Mouse (Mus musculus): ENCODE measurements at regions not wholly inside any gene's neighbourhood (a gene's known extent, or its start where the extent isn't known, plus 50 kb on each side); places are given as distances from the start of the nearest gene placed in this dataset.
"Not testable (repeated sequence)": the region's sequence is repeated elsewhere in the genome, so short reads cannot be mapped to it uniquely, and the experiment has no call there.

DNA sequence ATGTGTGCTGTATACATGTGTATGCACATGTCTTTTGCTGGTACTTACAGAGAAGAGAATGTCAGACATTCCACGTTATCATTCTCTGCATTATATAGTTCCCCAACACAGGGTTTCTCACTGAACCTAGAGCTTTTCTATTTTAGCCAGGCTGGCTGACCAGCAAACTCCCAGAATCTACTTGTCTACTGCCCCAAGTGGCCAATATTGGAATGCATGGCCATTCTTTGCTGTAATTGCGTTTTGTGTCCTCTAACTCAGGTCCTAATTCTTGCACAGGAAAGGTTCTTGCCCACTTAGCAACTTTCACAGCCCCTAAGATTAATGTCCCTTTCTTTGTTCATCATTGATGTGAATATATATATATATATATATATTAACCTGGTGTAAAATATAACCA, 138.9 kb downstream of the Fasl start:
- intact Hi-C loops (cut with DNase I) = no loop called here
- DNase-seq = no peak

DNA sequence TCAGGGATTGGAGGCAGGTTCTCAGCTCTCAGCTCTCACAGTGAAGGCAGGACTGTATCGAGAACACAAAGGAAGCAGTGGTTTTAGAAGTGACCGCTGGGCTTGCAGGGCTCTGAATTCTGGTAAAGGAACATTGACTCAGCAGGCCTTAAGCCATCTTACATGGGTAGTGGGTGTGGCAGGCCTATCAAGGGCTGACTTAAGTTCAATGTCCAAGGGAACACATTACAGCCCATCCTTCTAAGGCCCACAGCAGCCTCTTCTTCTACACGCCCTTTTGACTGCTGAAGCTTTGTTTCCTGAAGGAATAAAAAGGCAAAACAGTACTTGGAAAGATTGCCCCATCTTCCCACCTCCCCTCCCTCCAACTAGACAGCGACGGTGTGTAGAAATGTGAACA, 137.6 kb downstream of the Tnfsf18 start:
- DNase-seq = no peak
- intact Hi-C loops (cut with DNase I) = no loop called here

DNA sequence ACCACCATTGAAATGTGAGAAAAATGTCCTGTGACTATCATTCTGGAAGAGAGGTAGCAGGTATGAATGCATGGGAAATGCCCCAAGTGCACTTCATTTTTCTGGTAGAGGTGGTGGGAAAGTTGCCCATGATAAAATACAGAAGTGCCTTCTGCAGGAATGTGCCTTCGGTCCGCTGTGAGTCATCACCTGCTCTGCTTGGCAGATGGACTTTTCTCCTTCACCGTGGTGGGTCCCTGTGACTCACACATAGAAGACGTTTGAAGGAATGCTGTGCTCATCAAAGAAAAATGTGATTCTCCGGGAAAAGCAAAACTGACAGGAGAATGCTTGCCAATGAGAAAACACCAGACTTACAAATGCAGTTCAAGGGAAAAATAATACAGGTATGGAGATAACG, 126.8 kb downstream of the Tnfsf18 start:
- intact Hi-C loops (cut with DNase I) = no loop called here
- no peak for DNase-seq

DNA sequence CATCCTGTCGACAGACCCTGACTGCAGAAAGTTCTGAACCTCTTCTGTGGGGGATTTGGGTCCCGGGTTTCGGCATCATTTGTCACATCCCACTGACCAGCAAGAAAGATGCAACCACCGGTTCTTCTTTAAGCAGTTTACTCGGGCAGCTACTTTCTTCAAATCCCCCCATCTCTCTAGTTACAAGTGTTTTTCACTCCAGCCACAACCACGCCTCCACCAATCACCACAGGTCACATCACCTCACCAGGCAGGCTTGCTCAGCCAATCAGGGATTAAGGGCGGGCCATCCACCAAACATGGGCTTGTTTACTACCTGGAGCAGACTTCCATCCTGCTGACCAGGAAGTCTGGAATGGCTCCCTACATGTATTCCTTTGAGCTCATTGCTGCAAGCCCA, 119.6 kb downstream of the Tnfsf18 start:
- intact Hi-C loops (cut with DNase I); DNase-seq: not testable (repeated sequence)

DNA sequence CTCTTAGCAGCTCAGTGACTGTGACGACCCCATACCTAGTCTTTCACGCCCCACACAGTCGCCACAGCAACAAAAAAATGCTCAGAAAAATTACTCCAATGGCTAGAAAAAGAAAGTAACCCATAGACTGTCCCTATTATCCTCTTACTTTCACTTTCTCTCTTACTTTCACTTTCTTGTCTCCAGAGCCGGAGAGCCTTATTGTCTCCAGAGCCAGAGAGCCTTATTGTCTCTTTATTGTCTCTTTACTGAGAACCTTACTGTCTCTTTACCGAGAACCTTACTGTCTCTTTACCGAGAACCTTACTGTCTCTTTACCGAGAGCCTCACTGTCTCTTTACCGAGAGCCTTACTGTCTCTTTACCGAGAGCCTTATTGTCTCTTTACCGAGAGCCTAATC, 119.2 kb downstream of the Tnfsf18 start:
- DNase-seq; intact Hi-C loops (cut with DNase I): not testable (repeated sequence)

DNA sequence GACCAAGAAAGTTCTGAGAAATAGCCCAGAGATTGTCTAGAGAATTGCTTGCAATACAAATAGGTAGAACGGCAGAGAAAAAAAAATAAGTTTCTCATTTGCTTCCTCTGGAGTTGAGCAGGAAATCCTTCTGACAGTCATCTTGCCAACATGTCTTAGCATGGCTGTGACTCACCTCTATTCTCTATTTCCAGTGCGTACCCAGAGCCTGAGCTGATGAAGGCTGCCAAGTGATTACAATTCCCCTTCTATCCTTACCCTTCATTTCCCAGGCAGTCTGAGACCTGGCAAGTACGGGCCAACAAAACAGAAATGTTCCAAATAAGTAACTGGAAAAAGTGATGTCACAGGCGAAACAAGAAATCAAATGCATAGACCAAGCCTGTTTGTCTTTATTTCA, 113.0 kb downstream of the Tnfsf18 start:
- intact Hi-C loops (cut with DNase I) = no loop called here
- DNase-seq = no peak

DNA sequence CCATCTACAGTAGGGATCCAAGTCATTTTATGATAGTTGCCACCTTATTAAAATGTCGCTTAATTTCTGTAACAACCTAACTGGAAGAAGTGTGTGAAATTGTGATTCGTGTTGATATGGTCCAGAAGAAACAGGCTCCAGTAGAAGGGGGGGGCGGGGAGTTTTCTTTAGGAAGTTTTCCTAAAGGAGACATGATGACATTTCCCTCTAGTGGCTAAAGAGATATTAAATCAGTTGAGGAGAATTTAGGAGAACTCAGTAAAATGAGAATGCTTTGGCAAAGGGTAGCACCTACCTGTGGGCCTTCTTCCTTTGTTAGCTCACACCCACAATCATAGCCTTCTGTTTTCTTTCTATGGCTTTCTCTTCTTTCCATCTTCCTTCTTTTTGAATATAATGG, 107.7 kb downstream of the Tnfsf18 start:
- no peak for DNase-seq
- intact Hi-C loops (cut with DNase I) = loop anchor here (2.0 kb wide), 1 partner anchor 201 kb away; no protein-coding TSS in a partner anchor

DNA sequence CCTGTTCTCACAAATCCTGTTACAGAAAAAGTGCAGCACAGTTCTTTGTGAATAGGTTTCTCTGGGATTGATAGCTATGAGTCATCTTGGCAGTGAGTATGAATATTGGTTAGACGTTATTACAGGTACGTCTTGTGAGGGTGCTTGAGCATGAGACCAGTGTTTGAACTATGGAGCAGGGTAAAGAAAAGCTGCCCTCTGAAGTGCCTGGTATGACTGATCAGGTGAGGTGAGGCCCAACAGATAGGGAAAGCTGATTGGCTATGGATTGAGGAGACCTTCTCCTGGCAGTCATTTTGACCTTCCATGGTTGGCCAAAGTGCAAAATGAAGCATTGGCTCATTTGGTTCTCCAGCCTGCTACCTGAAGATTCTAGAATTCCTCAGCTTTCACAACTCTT, 106.7 kb downstream of the Tnfsf18 start:
- DNase-seq = no peak
- intact Hi-C loops (cut with DNase I) = no loop called here

DNA sequence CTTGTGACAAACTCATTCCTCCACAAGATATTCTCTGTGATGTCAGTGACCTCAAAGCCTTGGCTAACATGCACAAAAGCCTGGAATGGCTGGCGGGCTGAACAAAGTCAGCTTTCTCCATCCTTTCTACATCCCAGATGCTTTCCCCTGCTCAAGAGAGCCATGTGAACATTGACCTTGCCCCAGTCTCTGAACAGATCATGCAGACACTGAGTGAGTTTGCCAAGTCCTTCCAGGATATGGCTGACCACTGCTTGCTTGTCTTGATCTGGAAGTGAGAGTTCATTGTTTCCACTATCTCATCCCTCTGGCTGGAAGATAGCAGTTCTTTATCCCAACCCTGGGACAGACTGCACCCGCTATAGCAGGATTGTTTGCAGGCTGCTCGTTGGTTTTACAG, 103.7 kb downstream of the Tnfsf18 start:
- DNase-seq = peak in 1 of 2 experiments; percentile 3
- intact Hi-C loops (cut with DNase I) = no loop called here

DNA sequence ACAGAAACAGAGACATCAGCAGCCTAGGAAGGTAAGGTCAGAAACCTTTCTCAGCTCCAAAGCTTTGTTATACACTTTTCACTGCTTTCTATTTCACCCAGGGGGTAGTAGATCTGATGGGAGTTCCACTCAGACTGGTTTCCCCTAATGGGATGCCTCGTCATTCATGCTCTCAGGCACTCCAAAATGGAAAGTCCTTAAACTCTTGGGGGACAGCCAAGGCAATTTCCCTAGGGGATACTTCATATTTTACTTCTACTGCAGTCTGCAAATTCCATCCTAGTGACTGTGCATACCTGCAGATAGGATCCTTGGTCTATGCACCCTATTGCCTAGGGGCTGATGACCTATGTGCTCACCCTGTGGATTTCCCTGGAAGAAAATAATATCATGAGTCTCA, 82.1 kb downstream of the Tnfsf18 start:
- intact Hi-C loops (cut with DNase I) = no loop called here
- DNase-seq = peak in 1 of 2 experiments; percentile 4

DNA sequence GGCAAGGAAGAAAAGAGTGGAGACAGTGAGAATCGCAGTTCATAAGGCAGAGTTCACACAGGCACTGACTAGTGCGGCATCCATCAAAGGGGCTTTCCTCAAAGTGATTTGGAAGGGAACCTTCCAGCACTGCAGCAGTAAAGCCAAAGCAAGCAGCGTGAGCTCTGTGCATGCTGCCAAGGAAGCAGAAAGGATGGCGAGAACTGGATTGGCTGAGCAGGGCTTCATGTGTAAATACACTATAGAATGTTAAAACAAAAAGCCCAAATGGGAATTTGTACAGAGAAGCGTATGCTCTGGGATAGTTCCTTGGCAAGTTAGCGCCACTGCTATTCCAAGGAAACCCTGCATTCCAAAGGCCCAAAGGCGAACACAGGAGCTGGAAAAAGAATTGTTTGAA, 81.5 kb downstream of the Tnfsf18 start:
- intact Hi-C loops (cut with DNase I) = no loop called here
- DNase-seq = no peak

DNA sequence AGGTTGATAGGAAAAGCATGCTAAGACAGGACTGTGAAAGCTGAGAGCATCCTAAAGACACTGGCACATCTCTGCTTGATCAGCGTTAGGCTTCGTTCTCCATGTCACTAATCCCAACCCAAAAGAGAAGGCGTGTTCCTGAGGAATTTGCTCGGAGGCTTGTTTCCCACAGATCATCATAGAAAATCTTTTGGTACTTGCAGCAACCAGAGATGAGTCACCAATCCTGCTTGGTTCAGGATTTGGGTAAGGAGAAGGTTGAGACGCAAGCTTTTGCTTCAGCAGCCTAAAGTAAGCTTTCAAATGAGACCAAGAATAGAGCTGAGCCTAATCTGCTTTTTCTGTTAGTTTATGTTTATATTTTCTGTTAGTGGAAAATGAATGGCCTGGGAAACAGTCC, 80.7 kb downstream of the Tnfsf18 start:
- intact Hi-C loops (cut with DNase I) = no loop called here
- DNase-seq = no peak

DNA sequence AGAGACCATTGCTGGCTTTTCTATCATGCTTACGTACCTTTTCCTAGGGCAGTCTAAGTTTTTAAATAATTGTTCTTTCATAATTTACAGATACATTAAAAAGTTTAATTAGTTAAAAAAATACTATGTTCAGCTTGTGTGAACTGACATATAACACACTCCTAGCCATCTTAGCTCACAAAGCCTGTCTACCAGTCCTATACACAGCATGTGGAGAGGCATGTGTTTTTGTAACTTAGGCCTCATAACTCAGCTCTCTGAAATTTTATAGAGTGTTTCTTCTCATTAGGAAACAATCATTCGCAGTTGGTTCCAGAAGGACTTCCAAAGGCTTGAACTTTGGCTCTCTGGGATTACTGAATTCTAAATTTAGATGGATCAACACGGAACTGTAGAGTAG, 76.3 kb downstream of the Tnfsf18 start:
- no peak for DNase-seq
- intact Hi-C loops (cut with DNase I) = no loop called here

DNA sequence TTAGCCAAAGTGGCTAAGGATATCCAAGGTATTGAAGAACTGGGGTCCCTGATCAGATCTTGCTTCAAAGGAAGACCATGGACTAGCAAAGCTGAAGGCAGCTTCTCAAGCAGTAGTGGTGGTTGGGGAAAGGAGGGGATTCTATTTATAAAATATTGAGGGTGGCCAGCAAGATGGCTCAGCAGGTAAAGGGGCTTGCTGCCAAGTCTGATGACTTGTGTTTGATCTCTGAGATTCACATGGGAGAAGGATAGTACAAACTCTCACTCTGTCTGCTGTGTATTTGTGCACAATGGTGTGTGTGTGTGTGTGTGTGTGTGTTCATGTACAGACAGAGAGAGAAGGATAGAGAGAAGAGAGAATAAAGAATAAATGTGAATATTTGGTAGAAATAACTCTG, 73.4 kb downstream of the Tnfsf18 start:
- DNase-seq = no peak
- intact Hi-C loops (cut with DNase I) = no loop called here

DNA sequence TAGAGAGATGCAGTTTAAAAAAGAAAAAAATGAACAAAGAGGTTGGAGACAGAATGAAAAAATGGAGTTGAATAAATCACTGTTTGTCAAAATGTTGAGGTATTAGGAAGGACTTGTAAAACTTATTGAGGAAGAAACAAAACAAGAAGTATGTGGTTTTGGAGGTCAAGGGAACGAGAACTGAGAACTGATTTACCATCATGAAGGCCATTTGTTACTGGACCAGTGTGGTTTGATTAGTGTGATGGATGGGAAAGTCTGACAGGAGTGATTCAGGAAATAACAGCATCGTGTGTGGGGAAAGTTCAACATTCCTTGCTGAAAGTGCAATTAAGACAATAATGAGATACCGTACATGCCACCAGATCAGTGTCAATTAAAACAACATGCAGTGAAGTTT, 65.9 kb downstream of the Tnfsf18 start:
- no peak for DNase-seq
- intact Hi-C loops (cut with DNase I) = no loop called here

Measured in heart, postnatal 14 days (tissue).